Mouse (Mus musculus) CH12.LX (cell line): Measurements from ENCODE around the gene Rpl41. TPM values are rescaled to one million over a fixed set of nuclear protein-coding genes. Genes with fewer than 3 reads are reported as not detected.

Experiments
- DNase-seq: peaks from one replicate; pipeline ENCODE4 v3.0.0-alpha.2; 2013; ENCODE audit errors: extremely low read depth
- H3K27ac ChIP-seq: 2 replicates; pipeline ENCODE4 v1.5.1; 2012; ENCODE audit warnings: low read depth, mild to moderate bottlenecking, control low read depth, moderate library complexity; ENCODE audit not compliant: insufficient read depth
- H3K27me3 ChIP-seq: replicated peaks from 2 replicates; pipeline ENCODE3; 2012; ENCODE audit warnings: inconsistent platforms
- H3K36me3 ChIP-seq, 2 experiments: replicated peaks in 1 of 2; 2 replicates each; pipeline versions ENCODE3 to v1.6.1; 2012; ENCODE audit warnings: inconsistent platforms in 1 of 2, low read length in 1 of 2, mild to moderate bottlenecking in 1 of 2, mixed read lengths in 1 of 2, moderate library complexity in 1 of 2; ENCODE audit not compliant: control insufficient read depth in 1 of 2, insufficient read depth in 1 of 2
- H3K4me1 ChIP-seq, 2 experiments: 2 replicates each; pipeline ENCODE4 v1.6.1; 2012; ENCODE audit warnings: inconsistent platforms in 1 of 2, moderate library complexity in 1 of 2; ENCODE audit not compliant: insufficient read depth in 2 of 2, control insufficient read depth in 1 of 2
- H3K4me2 ChIP-seq: 2 replicates; pipeline ENCODE4 v1.6.1; 2012; ENCODE audit warnings: low read depth, mild to moderate bottlenecking, control low read depth; ENCODE audit not compliant: poor library complexity, insufficient read depth, severe bottlenecking
- H3K4me3 ChIP-seq, 3 experiments: fragments of 150-350 bp in 1 of 3; sonication (generic) in 1 of 3; replicated peaks in 1 of 3; 2 replicates each; pipeline versions ENCODE3 to v1.5.1; 2011 to 2012; ENCODE audit warnings: low read depth in 2 of 3, low read length in 2 of 3, mild to moderate bottlenecking in 2 of 3, moderate library complexity in 2 of 3, control low read depth in 1 of 3, improper control_type of control experiment in 1 of 3, inconsistent platforms in 1 of 3, mixed read lengths in 1 of 3; ENCODE audit not compliant: poor library complexity in 1 of 3
- H3K79me2 ChIP-seq: replicated peaks from 2 replicates; pipeline ENCODE4 v1.6.1; 2012; ENCODE audit warnings: mild to moderate bottlenecking, moderate library complexity; ENCODE audit not compliant: control insufficient read depth, poor library complexity, insufficient read depth, severe bottlenecking; ENCODE audit errors: extremely low read depth
- H3K9ac ChIP-seq: 2 replicates; pipeline ENCODE4 v1.6.1; 2012; ENCODE audit warnings: low read depth, mild to moderate bottlenecking, control low read depth, moderate library complexity; ENCODE audit not compliant: insufficient read depth
- H3K9me3 ChIP-seq: replicated peaks from 2 replicates; pipeline ENCODE3; 2012; ENCODE audit warnings: low read length, inconsistent platforms, mixed read lengths
- BHLHE40 ChIP-seq: IDR thresholded peaks from 2 replicates; pipeline ENCODE4 v1.6.1; 2011; ENCODE audit warnings: mild to moderate bottlenecking, low read depth, low read length, improper control_type of control experiment
- CHD1 ChIP-seq: IDR thresholded peaks from 2 replicates; pipeline ENCODE4 v1.6.1; 2012; ENCODE audit warnings: low read depth, low read length, improper control_type of control experiment, inconsistent platforms
- CHD2 ChIP-seq: IDR thresholded peaks from 2 replicates; pipeline ENCODE4 v1.6.1; 2011; ENCODE audit warnings: low read length, improper control_type of control experiment
- CTCF ChIP-seq, 2 experiments: IDR thresholded peaks in 1 of 2; conservative IDR thresholded peaks in 1 of 2; 2 replicates each; pipeline ENCODE4 v1.5.1; 2011 to 2012; ENCODE audit warnings: low read depth in 2 of 2, low read length in 2 of 2, improper control_type of control experiment in 1 of 2, inconsistent platforms in 1 of 2, mild to moderate bottlenecking in 1 of 2, moderate library complexity in 1 of 2
- ELF1 ChIP-seq: IDR thresholded peaks from 2 replicates; pipeline ENCODE4 v1.6.1; 2014; ENCODE audit warnings: low read depth, mild to moderate bottlenecking, inconsistent platforms, low read length, improper control_type of control experiment
- EP300 ChIP-seq: IDR thresholded peaks from 2 replicates; pipeline ENCODE4 v1.6.1; 2011; ENCODE audit warnings: low read length, improper control_type of control experiment
- ETS1 ChIP-seq: conservative IDR thresholded peaks from 2 replicates; pipeline ENCODE4 v1.6.1; 2012; ENCODE audit warnings: low read depth, mild to moderate bottlenecking, inconsistent platforms, low read length, improper control_type of control experiment, moderate library complexity
- HCFC1 ChIP-seq: IDR thresholded peaks from 2 replicates; pipeline ENCODE4 v1.6.1; 2012; ENCODE audit warnings: low read depth, mild to moderate bottlenecking, inconsistent platforms, low read length, improper control_type of control experiment
- JUND ChIP-seq: conservative IDR thresholded peaks from 2 replicates; pipeline ENCODE4 v1.6.1; 2011; ENCODE audit warnings: low read depth, low read length, improper control_type of control experiment
- KAT2A ChIP-seq: IDR thresholded peaks from 2 replicates; pipeline ENCODE4 v1.6.1; 2012; ENCODE audit warnings: low read length, improper control_type of control experiment, inconsistent platforms; ENCODE audit not compliant: insufficient replicate concordance
- MAFK ChIP-seq: IDR thresholded peaks from 2 replicates; pipeline ENCODE4 v1.6.1; 2011; ENCODE audit warnings: low read length, improper control_type of control experiment; ENCODE audit not compliant: insufficient replicate concordance
- MXI1 ChIP-seq: IDR thresholded peaks from 2 replicates; pipeline ENCODE4 v1.6.1; 2011; ENCODE audit warnings: mild to moderate bottlenecking, low read depth, low read length, improper control_type of control experiment
- NELFE ChIP-seq: IDR thresholded peaks from 2 replicates; pipeline ENCODE4 v1.6.1; 2011; ENCODE audit warnings: low read depth, low read length, improper control_type of control experiment
- NRF1 ChIP-seq: IDR thresholded peaks from 2 replicates; pipeline ENCODE4 v1.6.1; 2014; ENCODE audit warnings: low read depth, mild to moderate bottlenecking, inconsistent platforms, low read length, improper control_type of control experiment, moderate library complexity
- POLR2A ChIP-seq: IDR thresholded peaks from 2 replicates; pipeline ENCODE4 v1.6.1; 2011; ENCODE audit warnings: low read depth, mild to moderate bottlenecking, improper control_type of control experiment, low read length
- POLR2AphosphoS2 ChIP-seq: IDR thresholded peaks from 2 replicates; pipeline ENCODE4 v1.6.1; 2011; ENCODE audit warnings: low read depth, low read length, improper control_type of control experiment
- SIN3A ChIP-seq: IDR thresholded peaks from 2 replicates; pipeline ENCODE4 v1.6.1; 2012; ENCODE audit warnings: low read length, improper control_type of control experiment, inconsistent platforms
- TBP ChIP-seq: conservative IDR thresholded peaks from 2 replicates; pipeline ENCODE4 v1.6.1; 2011; ENCODE audit warnings: low read depth, low read length, improper control_type of control experiment
- TCF12 ChIP-seq: IDR thresholded peaks from 2 replicates; pipeline ENCODE4 v1.6.1; 2014; ENCODE audit warnings: low read depth, mild to moderate bottlenecking, inconsistent platforms, low read length, improper control_type of control experiment
- UBTF ChIP-seq: IDR thresholded peaks from 2 replicates; pipeline ENCODE4 v1.6.1; 2012; ENCODE audit warnings: low read depth, mild to moderate bottlenecking, inconsistent platforms, low read length, improper control_type of control experiment, moderate library complexity
- ZMIZ1 ChIP-seq: IDR thresholded peaks from 2 replicates; pipeline ENCODE4 v1.6.1; 2012; ENCODE audit warnings: low read depth, mild to moderate bottlenecking, inconsistent platforms, low read length, improper control_type of control experiment
- ZNF384 ChIP-seq: IDR thresholded peaks from 2 replicates; pipeline ENCODE4 v1.6.1; 2012; ENCODE audit warnings: low read depth, low read length, improper control_type of control experiment, inconsistent platforms
- dilution Hi-C: fragments of 300-500 bp; cut with MboI; formaldehyde crosslinking; loops from 2 replicates; pipeline ENCODE4 v1.14.3; 2020; ENCODE audit warnings: low sequenced_read_pairs; ENCODE audit not compliant: extremely low pct_unique_long_range_greater_than_20kb, extremely low pct_ligation_motif_present
- in situ Hi-C: fragments of 300-500 bp; cut with MboI; formaldehyde crosslinking; loops from 3 replicates; pipeline ENCODE4 v1.14.3; 2019; ENCODE audit warnings: low sequenced_read_pairs, low pct_ligation_motif_present, low pct_unique_long_range_greater_than_20kb, mixed read lengths
- polyA plus RNA-seq: library from polyadenylated mRNA; unstranded; fragments of >175 nt; gene quantifications from 2 replicates; pipeline ENCODE4 v1.2.1, GENCODE M21; 2012; ENCODE audit warnings: low read depth; ENCODE audit not compliant: insufficient read length
- total RNA-seq, 2 experiments: library from RNA; depleted of rRNA; stranded (reverse); fragments of 300-350 nt in 1 of 2; fragments of >200 nt in 1 of 2; gene quantifications; 2 replicates each; pipeline ENCODE4 v1.2.3; 2012 to 2014

Rpl41 gene
- total and polyA plus RNA-seq, 3 experiments: 2,709 to 8,549 (median 8,065) TPM

DNA sequence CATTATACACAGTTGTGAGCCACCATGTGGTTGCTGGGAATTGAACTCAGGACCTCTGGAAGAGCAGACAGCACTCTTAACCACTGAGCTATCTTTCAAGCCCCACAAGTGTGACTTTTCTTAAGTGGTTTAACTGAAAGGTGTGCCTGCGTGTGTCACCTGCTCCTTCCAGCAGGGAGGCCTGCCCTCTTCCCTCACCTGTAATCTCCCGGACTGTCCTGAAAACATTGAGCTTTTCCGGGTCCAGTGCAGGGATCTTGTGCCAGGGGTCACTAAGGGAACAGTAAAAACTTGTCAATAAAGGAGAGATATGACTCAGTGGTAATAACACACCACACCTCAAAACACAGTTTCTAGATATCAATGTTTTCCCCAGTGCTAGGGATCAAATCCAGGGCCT, 30.2 kb upstream of the Rpl41 start:
- dilution Hi-C loops (no loop called here), in situ Hi-C loops (no loop called here)
- no peak for DNase-seq
- peaks cover 9 to 24% of the 10 kb centered on the region in 2 experiments for H3K36me3 ChIP-seq
- TF ChIP-seq CHD2 (no peak), HCFC1 (no peak), NRF1 (no peak), ELF1 (no peak), SIN3A (no peak)
- H3K4me1 ChIP-seq: peaks cover 7 to 15% of the 10 kb centered on the region in 2 experiments
- no peak overlapping the region for H3K4me3 ChIP-seq
- no peak overlapping the region for H3K9ac ChIP-seq
- no peaks in the 10 kb centered on the region for H3K9me3 ChIP-seq
- peaks cover 20% of the 10 kb centered on the region for H3K27me3 ChIP-seq
- no peak overlapping the region for H3K27ac ChIP-seq
- H3K4me2 ChIP-seq: no peak overlapping the region
- no peaks in the 10 kb centered on the region for H3K79me2 ChIP-seq

DNA sequence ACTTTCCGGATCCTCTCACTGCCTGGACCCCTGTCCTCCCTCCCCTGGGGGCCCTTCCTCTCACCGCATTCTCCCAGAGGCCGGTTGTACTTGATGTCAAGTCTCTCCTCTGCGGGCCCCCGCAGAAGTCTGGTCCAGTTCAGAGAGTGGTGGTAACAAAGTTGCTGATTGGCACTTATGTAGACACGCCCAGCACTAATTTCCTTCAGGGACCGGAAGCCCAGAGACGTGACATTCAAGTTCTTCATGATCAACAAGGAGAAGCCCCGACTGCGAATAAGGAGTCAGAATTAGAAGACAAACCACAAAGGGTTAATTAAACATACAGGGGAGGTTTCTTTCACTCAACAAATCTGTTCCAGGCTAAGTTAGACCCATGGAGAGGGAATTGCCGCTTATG, 29.2 kb upstream of the Rpl41 start:
- Histone ChIP-seq H3K27ac (no peak overlapping the region), H3K9me3 (no peaks in the 10 kb centered on the region), H3K27me3 (peaks cover 11% of the 10 kb centered on the region), H3K9ac (peak overlapping the region; percentile 71), H3K36me3 (peaks cover 19 to 34% of the 10 kb centered on the region in 2 experiments), H3K4me1 (peaks cover 7 to 12% of the 10 kb centered on the region in 2 experiments), H3K79me2 (no peaks in the 10 kb centered on the region), H3K4me2 (peak overlapping the region; percentile 45), H3K4me3 (peak overlapping the region; percentile 71 to 94 (median 80))
- in situ Hi-C loops (no loop called here), dilution Hi-C loops (no loop called here)
- TF ChIP-seq MAFK (peak; percentile 70), UBTF (no peak), ELF1 (peak; percentile 78), HCFC1 (peak; percentile 59), MXI1 (peak; percentile 34; the same call in 1 of the 2 replicates), JUND (no peak), CHD2 (no peak), CHD1 (0 out of 2 replicates have a peak, but pooled peaks have one; percentile 55), ZNF384 (no peak), SIN3A (peak; percentile 88), EP300 (no peak), TBP (peak; percentile 83; the same call in 1 of the 2 replicates), KAT2A (no peak), TCF12 (peak; percentile 61; the same call in 1 of the 2 replicates), ZMIZ1 (peak; percentile 72; the same call in 1 of the 2 replicates), CTCF (conservative IDR thresholded peaks at IDR 0.05 in 1 of 2, IDR thresholded peaks at IDR 0.05 in 1 of 2; ENCODE audit: low read depth in 2 of 2, low read length in 2 of 2) (no peak), ETS1 (0 out of 2 replicates have a peak, but pooled peaks have one; percentile 5), POLR2AphosphoS2 (peak; percentile 71; the same call in 1 of the 2 replicates), POLR2A (peak; percentile 74), NELFE (peak; percentile 85), BHLHE40 (peak; percentile 43; the same call in 1 of the 2 replicates)
- DNase-seq: peak; percentile 75
